Mouse (Mus musculus) cerebellum, postnatal 4 days (tissue): ENCODE data around the gene Gm20388.

Experiments used
- DNase-seq, 2 experiments: peaks; one replicate each; pipeline ENCODE4 v3.0.0; 2022; ENCODE audit warnings: low spot score in 2 of 2, mixed read lengths in 1 of 2

Gene Gm20388

GRCm38 (mm10) chr8:122951456-122951855, 3040.8 kb downstream of the Gm20388 start:
- no peak for DNase-seq

GRCm38 (mm10) chr8:122953028-122953427, 3042.4 kb downstream of the Gm20388 start:
- DNase-seq = no peak

- no peak for DNase-seq
Measured at GRCm38 (mm10) chr8:122954090-122954799, 3043.6 kb downstream of the Gm20388 start.

DNA sequence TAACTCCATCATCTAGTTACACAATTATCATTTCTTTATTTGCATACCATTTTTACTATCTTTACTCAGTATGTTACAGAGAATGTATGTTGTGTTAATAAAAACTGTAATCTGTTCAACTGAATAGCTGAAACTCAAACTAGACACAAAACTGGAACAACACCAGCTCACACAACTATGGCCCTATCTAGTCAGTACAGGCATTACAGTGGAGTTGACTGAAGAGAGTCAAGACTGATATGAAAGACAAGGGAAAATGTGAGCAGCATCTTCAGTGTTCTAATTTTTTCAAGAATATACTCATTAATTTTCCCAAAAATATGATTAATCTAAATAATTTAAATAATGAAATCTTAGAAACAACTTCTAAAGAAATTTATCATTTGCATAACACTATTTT, 3044.6 kb downstream of the Gm20388 start:
- no peak for DNase-seq

GRCm38 (mm10) chr8:122955997-122956396, 3045.4 kb downstream of the Gm20388 start:
- DNase-seq = no peak

DNA sequence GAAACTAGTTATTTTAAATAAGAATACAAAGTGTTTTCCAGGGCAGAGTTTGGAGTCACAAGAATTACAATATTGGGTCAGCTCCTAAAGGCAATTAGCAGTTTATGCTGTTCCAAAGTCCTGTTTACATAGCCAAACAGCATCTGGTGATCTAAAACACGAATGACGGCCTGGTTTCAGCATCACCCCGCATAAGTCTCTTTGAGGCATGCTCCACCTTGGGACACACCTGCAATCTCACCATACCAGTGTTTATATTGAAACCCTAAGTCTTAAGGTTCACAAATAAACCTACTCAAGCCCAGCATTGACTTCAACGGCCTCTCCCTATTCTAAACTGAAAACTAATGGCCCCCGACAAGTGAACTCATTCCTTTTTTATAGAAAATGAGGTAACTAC, 3049.7 kb downstream of the Gm20388 start:
- no peak for DNase-seq

DNA sequence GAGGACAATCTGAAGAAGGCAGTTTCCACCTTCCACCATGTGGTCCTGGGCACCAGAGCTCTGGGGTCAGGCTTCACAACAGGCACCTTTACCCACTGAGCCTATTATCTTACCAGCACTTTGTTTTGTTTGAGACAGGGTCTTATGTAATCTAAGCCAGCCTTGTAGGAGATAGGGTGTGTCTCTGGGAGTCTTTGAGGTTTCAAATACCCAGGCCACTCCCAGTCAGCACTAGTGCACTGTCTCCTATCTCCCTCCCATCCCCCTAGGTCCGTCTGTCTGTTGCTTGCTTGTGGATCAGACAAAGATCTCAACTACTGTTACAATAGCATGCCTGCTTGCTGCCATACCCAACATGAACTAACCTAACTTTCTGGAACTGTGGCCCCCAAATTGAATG, 3050.3 kb downstream of the Gm20388 start:
- DNase-seq = no peak

DNA sequence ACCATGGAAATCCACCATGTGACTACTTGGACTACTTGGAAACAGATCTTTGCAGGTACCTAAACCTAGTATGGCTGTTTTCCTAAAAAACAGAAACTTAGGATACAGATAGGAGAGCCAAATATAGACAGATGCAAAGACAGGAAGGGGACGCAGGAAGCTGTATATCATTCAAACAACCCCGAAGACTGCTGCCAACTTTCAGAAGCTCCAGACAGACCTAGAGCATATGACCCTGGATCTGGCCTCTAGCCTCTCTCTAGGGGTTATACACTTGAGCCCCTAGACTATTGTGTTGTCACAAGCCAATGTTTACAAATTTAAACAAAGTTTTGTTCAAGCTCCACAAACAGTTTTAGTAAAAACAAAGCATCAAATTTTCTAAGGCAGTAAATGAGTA, 3050.8 kb downstream of the Gm20388 start:
- no peak for DNase-seq

DNA sequence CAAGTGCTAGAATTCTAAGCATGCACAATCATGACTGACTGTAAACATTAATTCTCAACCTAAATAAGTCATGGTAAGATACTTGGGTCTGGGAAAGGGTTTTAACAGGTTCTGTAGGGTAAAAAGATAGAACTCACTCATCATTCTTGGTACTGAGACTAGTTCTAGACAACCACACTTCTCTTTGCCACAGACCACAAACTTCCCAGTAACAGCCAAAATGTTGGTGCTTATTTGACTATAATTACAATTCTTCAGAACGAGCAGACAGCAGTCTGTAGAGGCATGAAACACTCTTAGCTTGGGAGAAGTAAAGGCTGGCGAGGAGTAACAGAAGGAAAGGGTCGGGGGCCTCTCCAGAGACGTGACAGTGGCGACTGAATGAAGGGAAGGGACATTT, 3051.4 kb downstream of the Gm20388 start:
- no peak for DNase-seq

GRCm38 (mm10) chr8:122966638-122967037, 3056.0 kb downstream of the Gm20388 start:
- no peak for DNase-seq

GRCm38 (mm10) chr8:122968145-122968544, 3057.5 kb downstream of the Gm20388 start:
- DNase-seq = no peak

DNA sequence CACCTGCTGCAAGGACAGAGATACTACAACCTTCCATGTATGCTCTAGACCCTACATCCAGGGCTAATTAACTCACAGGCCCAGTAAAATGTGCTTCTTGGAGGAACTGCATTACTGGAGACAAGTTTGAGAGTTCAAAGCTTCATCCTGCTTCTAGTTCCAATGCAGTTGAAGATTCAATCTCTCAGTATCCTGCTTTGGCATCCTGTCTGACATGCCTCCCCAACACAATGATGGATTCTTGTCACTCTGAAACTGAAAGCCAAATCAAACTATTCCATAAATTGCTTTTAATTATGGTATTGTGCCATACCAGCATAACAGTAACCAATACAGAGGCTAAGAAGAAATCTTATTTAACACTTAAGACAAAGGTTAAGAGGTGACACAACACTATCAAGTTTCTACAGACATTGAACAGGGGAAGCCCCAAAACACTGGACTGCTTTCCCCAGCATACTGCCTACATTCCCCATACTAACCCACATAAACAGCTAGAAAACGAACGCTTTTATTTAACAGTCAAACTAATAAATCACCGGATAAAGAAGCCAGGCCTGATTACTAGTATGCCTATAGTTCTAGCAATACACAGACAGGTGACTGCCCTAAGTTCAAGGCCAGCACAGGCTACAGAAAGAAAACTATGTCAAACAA, 3059.5 kb downstream of the Gm20388 start:
- no peak for DNase-seq

DNA sequence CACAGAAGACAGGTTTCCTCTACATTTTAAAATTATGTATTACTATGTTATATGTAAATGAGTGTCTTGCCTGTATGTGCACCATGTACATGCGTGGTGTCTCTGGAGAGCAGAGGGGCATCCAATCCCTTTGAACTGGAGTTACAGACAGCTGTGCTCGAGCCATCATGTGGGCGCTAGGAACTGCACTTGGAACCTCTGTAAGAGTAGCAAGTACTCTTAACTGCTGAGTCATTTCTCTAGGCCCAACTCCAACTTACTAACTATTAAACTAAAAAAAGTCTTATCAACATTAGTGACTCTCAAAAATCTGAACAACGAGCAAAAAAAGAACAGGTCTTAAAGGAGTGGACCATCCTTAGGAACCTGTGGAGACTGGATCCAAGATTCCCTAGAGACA, 3065.4 kb downstream of the Gm20388 start:
- no peak for DNase-seq

DNA sequence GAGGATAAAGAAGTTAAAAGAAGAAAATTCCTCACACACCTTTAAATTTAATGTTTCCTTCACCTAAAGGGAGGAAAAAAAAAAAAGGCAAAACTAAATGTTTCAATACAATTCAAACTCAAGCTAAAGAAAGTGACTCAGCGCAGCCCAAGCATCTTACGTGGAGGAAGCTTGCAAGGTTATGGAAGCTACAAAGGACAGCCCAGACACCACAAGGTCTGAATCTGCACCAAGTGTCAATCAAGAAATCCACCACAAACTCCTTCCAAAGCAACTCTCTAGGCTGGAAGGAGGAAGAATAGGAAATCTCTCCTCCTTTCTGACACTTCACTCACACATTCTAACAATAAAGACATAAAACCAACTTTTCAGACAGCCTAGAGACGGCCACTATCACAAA, 3068.8 kb downstream of the Gm20388 start:
- no peak for DNase-seq

- no peak for DNase-seq
Measured at GRCm38 (mm10) chr8:122979865-122980509, 3069.3 kb downstream of the Gm20388 start.

DNA sequence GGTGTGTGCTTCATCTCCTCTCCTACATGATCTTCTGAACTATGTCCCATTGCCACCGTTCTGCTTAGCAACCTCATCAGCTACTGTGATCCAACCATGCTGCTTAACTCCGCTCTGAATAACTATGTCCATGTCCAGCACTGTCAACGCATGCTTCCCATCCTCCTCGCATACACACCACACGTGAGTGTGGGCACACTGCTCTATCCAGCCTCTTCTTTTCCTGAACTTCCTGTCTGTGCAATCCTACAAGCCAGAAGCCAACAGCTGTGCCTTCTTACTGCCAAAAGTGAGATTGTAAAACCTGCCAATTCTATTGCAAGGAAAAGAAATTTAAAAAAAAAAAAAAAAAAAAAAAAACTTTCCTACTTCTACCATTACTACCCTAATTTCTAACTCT, 3071.0 kb downstream of the Gm20388 start:
- DNase-seq = no peak

DNA sequence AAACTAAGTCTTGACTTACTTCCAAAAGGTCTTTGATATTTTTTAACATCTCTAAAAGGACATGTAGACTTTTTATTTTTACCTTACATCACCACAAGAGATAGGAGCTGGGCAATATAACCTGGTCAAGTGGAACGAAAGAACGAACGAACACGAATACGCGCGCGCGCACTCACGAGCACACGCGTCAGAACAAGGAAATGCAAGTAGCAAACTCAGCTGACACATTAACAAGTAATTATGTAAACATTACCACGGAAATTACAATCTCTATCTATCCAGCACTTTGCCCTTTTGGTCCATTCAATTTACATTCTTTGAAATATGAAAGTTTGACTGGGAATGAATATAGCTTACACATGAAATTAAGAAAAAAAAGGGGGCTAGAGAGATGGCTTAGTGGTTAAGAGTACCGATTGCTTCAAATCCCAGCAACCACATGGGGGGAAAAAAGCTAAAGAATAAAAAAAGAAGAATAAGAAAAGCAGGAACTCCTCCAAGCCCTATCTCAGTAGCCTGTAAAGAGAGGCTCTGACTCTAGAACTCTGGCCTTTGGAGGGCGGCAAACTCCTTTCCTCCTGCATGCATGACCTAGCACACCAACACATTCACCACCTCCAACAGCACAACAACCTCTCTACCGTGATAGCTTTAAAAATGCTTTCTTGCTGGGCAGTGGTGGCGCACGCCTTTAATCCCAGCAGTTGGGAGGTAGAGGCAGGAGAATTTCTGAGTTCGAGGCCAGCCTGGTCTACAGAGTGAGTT, 3072.7 kb downstream of the Gm20388 start:
- DNase-seq = no peak

DNA sequence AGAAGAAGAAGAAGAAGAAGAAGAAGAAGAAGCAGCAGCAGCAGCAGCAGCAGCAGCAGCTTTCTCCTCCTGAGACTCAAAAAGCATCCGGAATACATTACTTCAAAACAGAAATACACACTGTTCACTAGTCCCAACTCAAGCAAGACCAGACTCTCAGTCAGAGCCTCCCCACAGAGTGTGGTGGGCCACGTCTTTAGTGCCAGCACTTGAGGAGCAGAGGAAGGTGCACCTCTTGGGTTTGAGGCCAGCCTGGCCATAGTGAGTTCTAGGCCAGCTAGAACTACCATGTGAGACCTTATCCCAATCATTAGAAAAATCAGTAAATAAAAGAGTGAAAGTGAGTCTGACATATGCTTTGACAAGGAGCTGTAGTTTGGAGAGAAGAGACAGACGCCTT, 3073.5 kb downstream of the Gm20388 start:
- DNase-seq = no peak

GRCm38 (mm10) chr8:122986501-122987184, 3076.0 kb downstream of the Gm20388 start:
- no peak for DNase-seq

GRCm38 (mm10) chr8:122987255-122987654, 3076.6 kb downstream of the Gm20388 start:
- DNase-seq = no peak

DNA sequence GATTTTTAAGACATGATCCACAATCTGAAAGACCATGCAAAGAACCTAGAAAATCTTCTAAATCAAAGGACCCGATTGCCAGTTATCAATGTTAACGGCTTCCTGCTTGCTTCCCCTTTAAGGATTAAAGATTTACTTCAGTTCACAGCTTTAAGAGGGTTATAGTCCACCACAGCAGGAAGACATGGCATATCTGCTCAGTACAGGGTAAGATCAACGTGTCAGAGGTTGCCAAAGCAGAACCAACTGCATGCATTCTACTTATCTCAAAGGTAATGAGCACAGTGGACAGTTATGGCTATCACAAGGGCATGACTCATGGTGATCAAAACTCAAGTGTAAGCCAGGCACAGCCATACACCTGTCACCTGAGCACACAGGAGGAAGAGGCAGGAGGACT, 3078.3 kb downstream of the Gm20388 start:
- DNase-seq = no peak

DNA sequence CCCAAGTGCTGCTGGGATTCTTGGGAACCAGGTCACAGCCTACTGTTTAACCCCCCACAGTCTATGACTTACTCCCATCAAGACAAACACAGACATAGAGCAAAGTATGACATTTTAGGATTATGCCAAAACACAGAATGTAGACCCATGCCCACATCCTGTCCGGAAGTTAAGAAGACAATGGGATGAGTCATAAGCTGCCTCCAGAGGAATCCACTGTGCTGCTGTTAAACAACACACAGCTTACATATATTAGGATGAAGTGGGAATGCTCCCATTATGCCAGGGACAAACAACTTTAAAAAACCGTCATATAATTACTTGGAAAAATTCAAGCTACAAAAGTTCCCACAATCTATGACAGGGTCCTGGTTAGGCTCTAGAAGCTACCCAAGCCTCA, 3079.3 kb downstream of the Gm20388 start:
- no peak for DNase-seq
